Mouse (Mus musculus) midbrain, embryonic 10.5 days (tissue): ENCODE results near the gene Ahcyl2. TPM values are rescaled to one million over a fixed set of nuclear protein-coding genes. Genes with fewer than 3 reads are reported as not detected.

Experiments used
- DNase-seq: peaks from one replicate; pipeline ENCODE4 v3.0.0-alpha.2; 2017; ENCODE audit warnings: low spot score
- H3K27ac ChIP-seq: fragments of 300-500 bp; sonication (generic); replicated peaks from 2 replicates; pipeline ENCODE4 v1.5.1; 2016; ENCODE audit warnings: mild to moderate bottlenecking
- H3K27me3 ChIP-seq: fragments of 300-500 bp; sonication (generic); 2 replicates; pipeline ENCODE4 v1.6.1; 2016; ENCODE audit warnings: low read depth, mild to moderate bottlenecking; ENCODE audit not compliant: poor library complexity, severe bottlenecking
- H3K36me3 ChIP-seq: fragments of 300-500 bp; sonication (generic); 2 replicates; pipeline ENCODE4 v1.6.1; 2016; ENCODE audit warnings: mild to moderate bottlenecking, moderate library complexity
- H3K4me1 ChIP-seq: fragments of 300-500 bp; sonication (generic); 2 replicates; pipeline ENCODE4 v1.6.1; 2016
- H3K4me3 ChIP-seq: fragments of 300-500 bp; sonication (generic); 2 replicates; pipeline ENCODE4 v1.5.1; 2016; ENCODE audit warnings: mild to moderate bottlenecking, moderate library complexity
- H3K9me3 ChIP-seq: fragments of 300-500 bp; sonication (generic); replicated peaks from 2 replicates; pipeline ENCODE4 v1.6.1; 2016; ENCODE audit warnings: mild to moderate bottlenecking
- WGBS: fragments of 180-500 bp; shearing (Covaris S2); methylation state at CpG from one replicate; pipeline ENCODE4 v1.1.7; 2016; 5-methylcytosine and 5-hydroxymethylcytosine counted together
- polyA plus RNA-seq: library from polyadenylated mRNA; unstranded; fragments of >200 nt; fragmentation: Nextera tagmentation; extraction: Ambion mirVana; gene quantifications from 2 replicates; pipeline ENCODE4 v1.2.1, GENCODE M21; 2016

The Ahcyl2 gene
- polyA plus RNA-seq, 1 experiment from 2014 or later, result 12.5 TPM

GRCm38 (mm10) chr6:29876782-29877181 lies 109.0 kb downstream of the Ahcyl2 start:
- peaks cover 17% of the 10 kb centered on the region for H3K36me3 ChIP-seq
- H3K27me3 ChIP-seq, result no peaks in the 10 kb centered on the region
- no peaks in the 10 kb centered on the region for H3K9me3 ChIP-seq
- H3K4me3 ChIP-seq, result no peak overlapping the region
- no peak for DNase-seq
- 88% methylated on average over 4 of the region's 4 CpGs for WGBS
- no peak overlapping the region for H3K27ac ChIP-seq
- no peaks in the 10 kb centered on the region for H3K4me1 ChIP-seq

GRCm38 (mm10) chr6:29879579-29879978 lies 111.8 kb downstream of the Ahcyl2 start:
- Histone ChIP-seq H3K4me3 (no peak overlapping the region), H3K4me1 (no peaks in the 10 kb centered on the region)

GRCm38 (mm10) chr6:29880796-29881195 lies 113.0 kb downstream of the Ahcyl2 start:
- H3K4me3 ChIP-seq, result no peak overlapping the region
- no peaks in the 10 kb centered on the region for H3K9me3 ChIP-seq
- no peak for DNase-seq
- no peaks in the 10 kb centered on the region for H3K4me1 ChIP-seq
- no peak overlapping the region for H3K27ac ChIP-seq
- H3K36me3 ChIP-seq, result peaks cover 21% of the 10 kb centered on the region
- H3K27me3 ChIP-seq, result no peaks in the 10 kb centered on the region
- WGBS, result 88% methylated on average over 3 of the region's 3 CpGs

More at GRCm38 (mm10) chr6:29879579-29879978, 111.8 kb downstream of the Ahcyl2 start:
- Histone ChIP-seq H3K27ac (no peak overlapping the region), H3K9me3 (no peaks in the 10 kb centered on the region), H3K27me3 (no peaks in the 10 kb centered on the region), H3K36me3 (peaks cover 20% of the 10 kb centered on the region)
- no peak for DNase-seq

GRCm38 (mm10) chr6:29881936-29882335 lies 114.1 kb downstream of the Ahcyl2 start:
- Histone ChIP-seq H3K27ac (no peak overlapping the region), H3K4me3 (no peak overlapping the region), H3K4me1 (no peaks in the 10 kb centered on the region), H3K9me3 (no peaks in the 10 kb centered on the region), H3K36me3 (peaks cover 27% of the 10 kb centered on the region), H3K27me3 (no peaks in the 10 kb centered on the region)
- 89% methylated on average over 2 of the region's 2 CpGs for WGBS
- no peak for DNase-seq

- peaks cover 27% of the 10 kb centered on the region for H3K36me3 ChIP-seq
- no peaks in the 10 kb centered on the region for H3K27me3 ChIP-seq
- H3K4me1 ChIP-seq, result no peaks in the 10 kb centered on the region
- WGBS, result 86% methylated on average over 6 of the region's 6 CpGs
- H3K27ac ChIP-seq, result no peak overlapping the region
- no peak overlapping the region for H3K4me3 ChIP-seq
- H3K9me3 ChIP-seq, result no peaks in the 10 kb centered on the region
- DNase-seq, result no peak
Observed at GRCm38 (mm10) chr6:29882870-29883269, 115.1 kb downstream of the Ahcyl2 start.

GRCm38 (mm10) chr6:29891151-29891550 lies 123.3 kb downstream of the Ahcyl2 start:
- Histone ChIP-seq H3K4me1 (peaks cover 4% of the 10 kb centered on the region), H3K36me3 (peaks cover 7% of the 10 kb centered on the region), H3K4me3 (no peak overlapping the region), H3K9me3 (no peaks in the 10 kb centered on the region), H3K27me3 (no peaks in the 10 kb centered on the region), H3K27ac (0 out of 2 replicates have a peak overlapping the region, but pooled peaks have one; percentile 38)
- DNase-seq, result no peak
- 78% methylated on average over 11 of the region's 11 CpGs for WGBS

GRCm38 (mm10) chr6:29896976-29897375 lies 129.2 kb downstream of the Ahcyl2 start:
- Histone ChIP-seq H3K36me3 (peaks cover 24% of the 10 kb centered on the region), H3K4me1 (no peaks in the 10 kb centered on the region), H3K4me3 (no peak overlapping the region), H3K27ac (no peak overlapping the region), H3K9me3 (no peaks in the 10 kb centered on the region), H3K27me3 (no peaks in the 10 kb centered on the region)
- WGBS, result 96% methylated on average over 3 of the region's 3 CpGs
- no peak for DNase-seq

GRCm38 (mm10) chr6:29901450-29901849 lies 133.6 kb downstream of the Ahcyl2 start:
- WGBS, result 99% methylated on average over 1 of the region's 1 CpGs
- H3K27ac ChIP-seq, result no peak overlapping the region
- no peaks in the 10 kb centered on the region for H3K9me3 ChIP-seq
- H3K4me1 ChIP-seq, result no peaks in the 10 kb centered on the region
- H3K27me3 ChIP-seq, result no peaks in the 10 kb centered on the region
- H3K4me3 ChIP-seq, result no peak overlapping the region
- H3K36me3 ChIP-seq, result peaks cover 48% of the 10 kb centered on the region
- no peak for DNase-seq

GRCm38 (mm10) chr6:29902256-29902655 lies 134.4 kb downstream of the Ahcyl2 start:
- no peaks in the 10 kb centered on the region for H3K4me1 ChIP-seq
- H3K27me3 ChIP-seq, result no peaks in the 10 kb centered on the region
- no peak overlapping the region for H3K27ac ChIP-seq
- no peak for DNase-seq
- H3K4me3 ChIP-seq, result no peak overlapping the region
- WGBS, result 88% methylated on average over 2 of the region's 2 CpGs
- H3K9me3 ChIP-seq, result no peaks in the 10 kb centered on the region
- H3K36me3 ChIP-seq, result peaks cover 41% of the 10 kb centered on the region

- no peaks in the 10 kb centered on the region for H3K4me1 ChIP-seq
- H3K4me3 ChIP-seq, result no peak overlapping the region
- H3K9me3 ChIP-seq, result no peaks in the 10 kb centered on the region
- no peaks in the 10 kb centered on the region for H3K27me3 ChIP-seq
- DNase-seq, result no peak
- WGBS, result 96% methylated on average over 3 of the region's 3 CpGs
- H3K36me3 ChIP-seq, result peaks cover 38% of the 10 kb centered on the region
- no peak overlapping the region for H3K27ac ChIP-seq
Observed at GRCm38 (mm10) chr6:29903343-29903914, 135.6 kb downstream of the Ahcyl2 start.

GRCm38 (mm10) chr6:29904281-29904680 lies 136.5 kb downstream of the Ahcyl2 start:
- Histone ChIP-seq H3K36me3 (peaks cover 38% of the 10 kb centered on the region), H3K9me3 (no peaks in the 10 kb centered on the region), H3K27ac (no peak overlapping the region), H3K4me3 (no peak overlapping the region), H3K27me3 (no peaks in the 10 kb centered on the region), H3K4me1 (no peaks in the 10 kb centered on the region)
- no peak for DNase-seq
- whole genome bisulfite sequencing, result 93% methylated on average over 3 of the region's 3 CpGs

- no peaks in the 10 kb centered on the region for H3K4me1 ChIP-seq
- peaks cover 13% of the 10 kb centered on the region for H3K27me3 ChIP-seq
- H3K9me3 ChIP-seq, result no peaks in the 10 kb centered on the region
- H3K27ac ChIP-seq, result no peak overlapping the region
- no peak for DNase-seq
- WGBS, result 97% methylated on average over 3 of the region's 3 CpGs
- peaks cover 19% of the 10 kb centered on the region for H3K36me3 ChIP-seq
- no peak overlapping the region for H3K4me3 ChIP-seq
Observed at GRCm38 (mm10) chr6:29910631-29911030, 142.8 kb downstream of the Ahcyl2 start.

GRCm38 (mm10) chr6:29913673-29914072 lies 145.9 kb downstream of the Ahcyl2 start:
- no peak overlapping the region for H3K27ac ChIP-seq
- no peak overlapping the region for H3K4me3 ChIP-seq
- H3K36me3 ChIP-seq, result peaks cover 8% of the 10 kb centered on the region; the same call in 1 of the 2 replicates
- peaks cover 13% of the 10 kb centered on the region for H3K4me1 ChIP-seq
- peaks cover 36% of the 10 kb centered on the region for H3K27me3 ChIP-seq
- WGBS, result 66% methylated on average over 1 of the region's 1 CpGs
- DNase-seq, result no peak
- H3K9me3 ChIP-seq, result no peaks in the 10 kb centered on the region

GRCm38 (mm10) chr6:29914136-29914535 lies 146.3 kb downstream of the Ahcyl2 start:
- no peak overlapping the region for H3K4me3 ChIP-seq
- H3K4me1 ChIP-seq, result peaks cover 13% of the 10 kb centered on the region
- H3K27ac ChIP-seq, result no peak overlapping the region
- peaks cover 40% of the 10 kb centered on the region for H3K27me3 ChIP-seq
- H3K36me3 ChIP-seq, result peaks cover 6% of the 10 kb centered on the region; the same call in 1 of the 2 replicates
- DNase-seq, result no peak
- H3K9me3 ChIP-seq, result no peaks in the 10 kb centered on the region
